Mouse (Mus musculus): ENCODE measurements around the gene Anxa2. TPM values are rescaled to one million over a fixed set of nuclear protein-coding genes. Genes with fewer than 3 reads are reported as not detected.

Anxa2 gene
- polyA plus RNA-seq (2012; ENCODE audit: insufficient read depth, insufficient read length, missing spikeins): 470 and 511 TPM in 2 replicates

DNA sequence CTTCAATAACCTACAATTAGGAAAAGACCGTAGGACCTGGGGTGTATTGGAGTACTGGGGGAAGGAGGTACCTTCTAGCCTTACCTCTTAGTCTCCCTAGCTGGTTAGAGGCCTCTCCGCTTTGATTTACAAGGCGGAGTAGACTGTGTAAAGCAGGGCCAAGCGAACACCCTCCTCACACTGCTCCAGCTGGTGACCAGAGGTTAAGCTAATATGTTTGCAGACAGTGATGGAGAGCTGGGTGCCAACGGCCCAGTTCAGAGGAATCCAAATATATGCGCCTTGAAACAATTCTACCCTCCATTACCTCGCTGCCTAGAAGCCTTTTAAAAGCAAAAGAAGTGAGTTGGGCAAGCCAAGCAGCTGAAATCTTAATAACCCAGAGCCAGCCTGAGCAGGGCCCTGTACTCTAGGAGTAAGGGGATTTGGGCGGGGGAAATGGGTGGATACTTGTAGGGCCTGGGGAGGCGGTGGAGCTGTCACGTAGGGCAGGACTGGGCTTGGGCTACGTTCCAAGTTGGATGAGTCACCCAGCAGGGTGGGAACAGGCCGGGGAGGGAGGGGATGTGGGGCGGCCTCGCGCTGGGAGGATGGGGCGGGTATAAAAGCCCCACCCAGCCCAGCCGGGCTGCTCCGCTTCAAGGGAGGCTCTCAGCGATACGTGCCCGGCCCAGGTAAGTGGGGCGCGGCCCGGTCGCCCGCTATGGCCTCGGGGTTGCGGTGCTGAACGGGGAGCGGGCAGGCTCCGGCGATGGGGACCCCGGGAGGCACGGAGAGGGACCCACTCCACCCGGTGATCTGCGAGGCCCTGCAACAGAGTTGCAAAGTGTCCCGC is at the start of gene Anxa2:
Gene Anxa2, plus strand, starts transcription at position 555 of the 835 bp plus-strand sequence.
- no peak for TF ChIP-seq POLR2A (IDR thresholded peaks at IDR 0.05; ENCODE audit: borderline replicate concordance, low read depth, low read length)
- no peak for TF ChIP-seq CTCF (IDR thresholded peaks at IDR 0.05; ENCODE audit: low read depth, low read length)
- Histone ChIP-seq H3K27ac (ENCODE audit: insufficient read depth, low read depth, low read length) (peak within 1 kb of the TSS; percentile 60), H3K4me3 (ENCODE audit: insufficient read depth, low read length) (peak within 1 kb of the TSS; percentile 60), H3K4me1 (ENCODE audit: control insufficient read depth, insufficient read depth, low read length) (peaks cover 32% of the 10 kb centered on the region)

DNA sequence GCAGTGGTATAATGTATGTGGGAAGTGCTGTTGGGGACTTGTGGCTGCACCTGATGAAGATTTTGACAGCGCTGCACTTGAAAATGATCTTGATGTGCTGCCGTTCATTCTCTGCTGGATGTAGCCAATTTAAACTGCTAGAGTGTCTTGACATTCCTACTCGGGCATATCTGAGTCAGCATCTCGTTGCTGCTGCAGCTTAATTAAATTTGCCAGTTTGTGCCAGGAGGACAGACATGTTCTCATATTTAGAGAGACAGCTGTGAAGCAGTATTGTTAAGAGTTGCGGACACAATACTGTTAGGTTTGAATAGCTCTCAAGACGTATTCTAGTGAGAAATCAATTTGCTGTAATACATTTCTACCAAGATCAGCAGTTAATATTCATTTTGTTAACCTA is 48.7 kb upstream of the Anxa2 start:
- Histone ChIP-seq H3K4me1 (ENCODE audit: control insufficient read depth, insufficient read depth, low read length) (no peaks in the 10 kb centered on the region), H3K27ac (ENCODE audit: insufficient read depth, low read depth, low read length) (no peak overlapping the region), H3K4me3 (ENCODE audit: insufficient read depth, low read length) (no peak overlapping the region)
- no peak for TF ChIP-seq CTCF (IDR thresholded peaks at IDR 0.05; ENCODE audit: low read depth, low read length)
- no peak for TF ChIP-seq POLR2A (IDR thresholded peaks at IDR 0.05; ENCODE audit: borderline replicate concordance, low read depth, low read length)

DNA sequence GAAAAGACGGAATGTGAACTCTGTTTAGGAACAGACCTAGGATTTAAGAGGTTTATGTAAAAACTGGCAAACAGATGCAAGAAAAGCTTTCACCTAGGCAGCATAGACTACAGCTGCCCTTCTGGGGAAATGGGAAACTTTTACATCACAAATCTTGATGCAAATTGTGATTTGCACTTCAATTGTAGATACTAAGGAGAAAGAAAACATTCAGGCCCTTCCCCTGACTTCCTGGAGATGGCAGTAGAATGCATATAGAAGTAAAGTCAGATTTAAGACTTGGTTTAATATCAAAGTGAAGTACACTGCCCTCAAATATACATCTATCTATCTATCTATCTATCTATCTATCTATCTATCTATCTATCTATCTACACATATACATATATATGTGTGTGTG is 33.9 kb upstream of the Anxa2 start:
- no peak overlapping the region for H3K27ac ChIP-seq (ENCODE audit: insufficient read depth, low read depth, low read length)
- no peak for TF ChIP-seq POLR2A (IDR thresholded peaks at IDR 0.05; ENCODE audit: borderline replicate concordance, low read depth, low read length)
- TF ChIP-seq CTCF (IDR thresholded peaks at IDR 0.05; ENCODE audit: low read depth, low read length): no peak

DNA sequence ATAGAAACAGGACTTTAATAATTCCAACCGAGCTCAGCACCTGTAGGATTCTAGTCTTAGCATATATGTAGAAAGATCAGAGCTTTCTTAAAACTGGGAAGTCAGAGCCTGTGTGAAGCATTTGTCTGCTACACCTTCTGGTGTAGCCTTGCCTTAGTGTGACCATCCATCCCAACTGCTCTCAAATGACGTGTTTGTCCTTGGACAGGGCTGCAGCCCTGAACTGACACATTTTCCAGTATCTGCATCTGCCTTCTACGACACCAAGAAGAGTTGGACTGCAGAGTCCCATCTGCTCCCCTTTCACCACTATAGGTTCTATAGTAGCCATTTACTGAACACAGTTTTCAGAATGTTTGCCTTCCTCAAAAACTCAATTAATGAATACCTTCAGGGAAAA is 22.9 kb upstream of the Anxa2 start:
- Histone ChIP-seq H3K27ac (ENCODE audit: insufficient read depth, low read depth, low read length) (no peak overlapping the region), H3K4me3 (ENCODE audit: insufficient read depth, low read length) (no peak overlapping the region), H3K4me1 (ENCODE audit: control insufficient read depth, insufficient read depth, low read length) (no peaks in the 10 kb centered on the region)
- TF ChIP-seq POLR2A (IDR thresholded peaks at IDR 0.05; ENCODE audit: borderline replicate concordance, low read depth, low read length) (no peak), CTCF (IDR thresholded peaks at IDR 0.05; ENCODE audit: low read depth, low read length) (no peak)

More for the DNA sequence above, 33.9 kb upstream of the Anxa2 start:
- Histone ChIP-seq H3K4me1 (ENCODE audit: control insufficient read depth, insufficient read depth, low read length) (no peaks in the 10 kb centered on the region), H3K4me3 (ENCODE audit: insufficient read depth, low read length) (no peak overlapping the region)

DNA sequence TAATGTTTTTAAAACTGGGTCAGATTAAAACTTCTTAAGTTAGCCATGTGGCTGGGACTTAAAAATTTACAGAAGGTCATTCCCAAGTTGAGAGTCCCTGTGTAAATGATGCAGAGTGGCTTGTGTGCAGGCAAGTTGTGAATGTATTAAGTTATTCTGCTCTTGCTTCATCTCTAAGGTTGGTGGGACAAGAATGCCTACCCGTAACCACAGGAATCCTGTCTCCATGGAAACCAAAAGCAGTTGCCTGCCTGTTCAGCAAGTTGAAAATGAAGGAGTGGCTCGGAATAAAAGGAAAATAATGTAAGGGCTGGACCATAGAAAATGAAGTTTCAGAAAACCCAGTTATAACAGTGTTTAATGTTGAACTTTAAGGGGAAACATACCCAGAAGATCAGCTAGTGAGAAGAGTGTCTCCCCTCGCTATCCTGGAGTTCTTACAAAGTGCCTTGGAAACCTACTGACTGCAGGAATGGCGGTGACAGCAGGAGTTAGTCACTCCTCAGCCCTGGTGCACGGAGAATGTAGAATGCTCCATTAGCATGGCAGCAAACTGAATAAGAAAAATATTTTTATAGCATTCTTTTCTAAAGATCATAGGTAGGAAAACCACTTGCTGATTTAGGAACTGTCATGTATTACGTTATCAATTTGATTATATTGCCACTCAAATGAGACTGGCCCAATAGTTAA is 21.4 kb upstream of the Anxa2 start:
- H3K27ac ChIP-seq (ENCODE audit: insufficient read depth, low read depth, low read length): no peak overlapping the region
- no peak overlapping the region for H3K4me3 ChIP-seq (ENCODE audit: insufficient read depth, low read length)
- no peak for TF ChIP-seq POLR2A (IDR thresholded peaks at IDR 0.05; ENCODE audit: borderline replicate concordance, low read depth, low read length)
- TF ChIP-seq CTCF (IDR thresholded peaks at IDR 0.05; ENCODE audit: low read depth, low read length): no peak
- no peaks in the 10 kb centered on the region for H3K4me1 ChIP-seq (ENCODE audit: control insufficient read depth, insufficient read depth, low read length)

DNA sequence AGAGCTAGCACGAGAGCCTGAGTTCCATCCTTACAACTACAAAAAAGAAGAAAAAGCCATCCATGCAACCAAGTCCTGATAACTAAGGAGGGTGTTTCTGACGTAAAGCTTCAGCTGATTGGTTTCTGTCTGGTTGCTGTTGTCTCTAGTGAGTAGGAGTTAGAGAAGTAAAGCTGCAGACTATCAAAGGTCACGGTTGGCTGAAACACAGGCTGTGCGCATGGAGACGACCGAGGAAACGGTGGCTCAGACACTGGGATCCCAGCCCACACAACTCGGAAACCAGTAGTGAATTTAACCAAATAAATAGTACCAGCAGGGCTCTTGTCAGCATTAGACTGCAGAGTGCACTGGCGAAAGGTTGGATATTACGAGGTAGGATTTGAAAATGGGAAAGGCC is 18.2 kb upstream of the Anxa2 start:
- no peak overlapping the region for H3K4me3 ChIP-seq (ENCODE audit: insufficient read depth, low read length)
- H3K27ac ChIP-seq (ENCODE audit: insufficient read depth, low read depth, low read length): no peak overlapping the region
- TF ChIP-seq POLR2A (IDR thresholded peaks at IDR 0.05; ENCODE audit: borderline replicate concordance, low read depth, low read length) (no peak), CTCF (IDR thresholded peaks at IDR 0.05; ENCODE audit: low read depth, low read length) (no peak)
- H3K4me1 ChIP-seq (ENCODE audit: control insufficient read depth, insufficient read depth, low read length): peaks cover 7% of the 10 kb centered on the region

DNA sequence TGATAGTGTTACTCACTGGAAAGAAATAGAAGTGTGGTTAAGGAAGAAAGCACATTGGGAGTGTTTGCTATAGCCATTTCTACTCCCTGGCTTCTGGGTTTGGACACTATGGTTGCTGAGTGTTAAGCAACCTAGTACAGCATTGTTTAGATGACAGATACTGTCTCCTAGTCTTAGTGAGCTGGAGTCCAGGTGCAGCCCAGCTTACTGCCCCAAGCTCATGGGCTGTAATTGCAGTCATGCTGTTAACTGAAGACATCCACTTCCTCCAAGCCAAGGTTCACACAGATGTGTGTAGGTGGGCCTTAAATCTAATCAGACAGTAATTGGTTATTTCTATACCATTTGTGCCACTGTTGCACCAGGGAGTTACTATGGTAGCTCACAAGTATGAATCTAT is 17.8 kb upstream of the Anxa2 start:
- no peak for TF ChIP-seq POLR2A (IDR thresholded peaks at IDR 0.05; ENCODE audit: borderline replicate concordance, low read depth, low read length)
- TF ChIP-seq CTCF (IDR thresholded peaks at IDR 0.05; ENCODE audit: low read depth, low read length): no peak
- peaks cover 11% of the 10 kb centered on the region for H3K4me1 ChIP-seq (ENCODE audit: control insufficient read depth, insufficient read depth, low read length)
- H3K4me3 ChIP-seq (ENCODE audit: insufficient read depth, low read length): no peak overlapping the region
- no peak overlapping the region for H3K27ac ChIP-seq (ENCODE audit: insufficient read depth, low read depth, low read length)

DNA sequence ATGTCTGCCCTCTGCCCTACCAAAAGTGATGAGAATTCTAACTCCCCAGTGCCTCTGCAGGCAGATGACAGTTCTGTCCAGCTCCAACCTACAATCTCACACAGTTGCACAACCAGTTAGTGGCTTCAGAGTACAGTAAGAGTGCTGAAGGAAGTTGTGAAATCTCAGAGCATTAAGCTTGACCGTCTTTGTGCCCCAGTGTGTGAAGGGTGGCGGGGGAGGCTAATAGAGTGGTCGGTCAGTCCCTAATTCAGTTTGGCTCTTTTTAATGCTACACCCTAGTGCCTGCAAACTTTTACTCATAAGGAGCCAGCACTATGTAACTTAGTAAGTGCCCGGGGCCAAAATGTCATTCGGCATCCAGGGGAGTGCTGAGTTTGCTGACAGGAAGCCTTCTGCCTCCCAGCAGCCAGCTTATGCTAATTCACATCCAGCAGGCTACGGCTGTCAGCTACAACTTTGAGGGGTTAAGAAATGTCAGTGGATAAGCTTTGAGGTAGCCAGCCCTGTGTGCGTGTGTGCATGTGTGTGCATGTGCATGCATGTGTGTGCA is 13.5 kb upstream of the Anxa2 start:
- Histone ChIP-seq H3K27ac (ENCODE audit: insufficient read depth, low read depth, low read length) (peak overlapping the region; percentile 80), H3K4me1 (ENCODE audit: control insufficient read depth, insufficient read depth, low read length) (peaks cover 44% of the 10 kb centered on the region), H3K4me3 (ENCODE audit: insufficient read depth, low read length) (peak overlapping the region; percentile 46)
- TF ChIP-seq CTCF (IDR thresholded peaks at IDR 0.05; ENCODE audit: low read depth, low read length): no peak
- TF ChIP-seq POLR2A (IDR thresholded peaks at IDR 0.05; ENCODE audit: borderline replicate concordance, low read depth, low read length): no peak

DNA sequence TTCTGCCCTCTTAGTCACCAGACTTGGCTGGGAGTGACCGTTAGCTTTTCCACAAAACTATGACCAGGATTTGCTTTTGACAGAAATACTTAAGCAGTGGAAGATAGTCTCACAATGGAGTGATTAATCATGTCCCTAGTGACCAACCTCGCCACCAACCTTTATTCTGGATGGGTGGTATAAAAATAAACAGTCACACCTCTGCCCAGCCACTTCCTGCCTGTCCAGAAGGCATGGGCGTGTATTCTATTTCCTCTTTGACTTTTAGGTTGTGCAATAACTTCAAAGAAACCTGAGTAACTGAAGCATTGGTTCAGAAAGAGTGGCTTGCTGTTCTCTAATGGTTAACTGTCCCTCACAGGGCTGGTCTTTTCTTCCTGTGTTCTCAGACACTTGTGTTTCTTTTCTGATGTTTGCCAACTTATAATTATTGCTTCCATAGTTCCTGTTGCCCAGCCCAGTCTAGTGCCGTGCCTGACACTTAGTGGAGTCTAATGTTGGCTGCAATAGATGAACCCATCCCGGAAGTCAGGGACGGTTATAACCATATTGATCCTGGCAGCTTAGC is 10.9 kb upstream of the Anxa2 start:
- Histone ChIP-seq H3K27ac (ENCODE audit: insufficient read depth, low read depth, low read length) (peak overlapping the region; percentile 71), H3K4me3 (ENCODE audit: insufficient read depth, low read length) (no peak overlapping the region; the same call in 1 of the 2 replicates), H3K4me1 (ENCODE audit: control insufficient read depth, insufficient read depth, low read length) (peaks cover 53% of the 10 kb centered on the region)
- TF ChIP-seq POLR2A (IDR thresholded peaks at IDR 0.05; ENCODE audit: borderline replicate concordance, low read depth, low read length) (no peak), CTCF (IDR thresholded peaks at IDR 0.05; ENCODE audit: low read depth, low read length) (no peak)

Data from bone marrow macrophage, adult 2 months (primary cell).